Mouse (Mus musculus) C2C12 (cell line): ENCODE measurements around the gene Polr2j. TPM values are rescaled to one million over a fixed set of nuclear protein-coding genes. Genes with fewer than 3 reads are reported as not detected.
A peak's percentile ranks its signal among the peaks of the same experiment; 100 is the strongest.

Experiments
- H3K27me3 ChIP-seq: one replicate; pipeline ENCODE4 v1.6.1; 2011; ENCODE audit not compliant: control insufficient read depth, insufficient read depth, insufficient read length
- H3K36me3 ChIP-seq: one replicate; pipeline ENCODE4 v1.6.1; 2011; ENCODE audit not compliant: control insufficient read depth, insufficient read depth
- H3K4me3 ChIP-seq: one replicate; pipeline ENCODE4 v1.5.1; 2011; ENCODE audit warnings: mild to moderate bottlenecking, control low read depth; ENCODE audit not compliant: poor library complexity, insufficient read depth, severe bottlenecking
- H3K79me2 ChIP-seq: one replicate; pipeline ENCODE4 v1.6.1; 2011; ENCODE audit not compliant: control insufficient read depth, insufficient read depth
- H3K79me3 ChIP-seq: one replicate; pipeline ENCODE4 v1.6.1; 2011; ENCODE audit warnings: low read depth, control low read depth
- H3ac ChIP-seq: one replicate; pipeline ENCODE3; 2011; ENCODE audit warnings: low read depth; ENCODE audit not compliant: control insufficient read depth, insufficient read length
- CEBPB ChIP-seq: IDR thresholded peaks from one replicate; pipeline ENCODE4 v1.6.1; 2011; ENCODE audit warnings: low read depth, mild to moderate bottlenecking, control low read depth, moderate library complexity
- CTCF ChIP-seq: IDR thresholded peaks from one replicate; pipeline ENCODE4 v1.5.1; 2011; ENCODE audit not compliant: control insufficient read depth, insufficient read depth, insufficient read length
- FOSL1 ChIP-seq: IDR thresholded peaks from one replicate; pipeline ENCODE4 v1.8.0; 2011; ENCODE audit warnings: mild to moderate bottlenecking, low read length; ENCODE audit not compliant: poor library complexity, insufficient read depth, severe bottlenecking
- MAX ChIP-seq: IDR thresholded peaks from one replicate; pipeline ENCODE4 v1.6.1; 2011; ENCODE audit warnings: mild to moderate bottlenecking, control low read depth
- MYOD1 ChIP-seq: IDR thresholded peaks from one replicate; pipeline ENCODE4 v1.6.1; 2011; ENCODE audit warnings: low read depth; ENCODE audit not compliant: control insufficient read depth, insufficient read length
- MYOG ChIP-seq: IDR thresholded peaks from one replicate; pipeline ENCODE4 v1.6.1; 2011; ENCODE audit not compliant: control insufficient read depth, insufficient read length; ENCODE audit errors: extremely low read depth
- USF1 ChIP-seq: IDR thresholded peaks from one replicate; pipeline ENCODE4 v1.6.1; 2011; ENCODE audit warnings: low read depth, mild to moderate bottlenecking, control low read depth, moderate library complexity
- polyA plus RNA-seq: library from polyadenylated mRNA; unstranded; fragments of >200 nt; fragmentation: generic; extraction: Trizol; gene quantifications from one replicate; pipeline ENCODE4 v1.2.1, GENCODE M21; 2012; ENCODE audit warnings: missing spikeins

The Polr2j gene
- polyA plus RNA-seq, 1 experiment, result 206 TPM

DNA sequence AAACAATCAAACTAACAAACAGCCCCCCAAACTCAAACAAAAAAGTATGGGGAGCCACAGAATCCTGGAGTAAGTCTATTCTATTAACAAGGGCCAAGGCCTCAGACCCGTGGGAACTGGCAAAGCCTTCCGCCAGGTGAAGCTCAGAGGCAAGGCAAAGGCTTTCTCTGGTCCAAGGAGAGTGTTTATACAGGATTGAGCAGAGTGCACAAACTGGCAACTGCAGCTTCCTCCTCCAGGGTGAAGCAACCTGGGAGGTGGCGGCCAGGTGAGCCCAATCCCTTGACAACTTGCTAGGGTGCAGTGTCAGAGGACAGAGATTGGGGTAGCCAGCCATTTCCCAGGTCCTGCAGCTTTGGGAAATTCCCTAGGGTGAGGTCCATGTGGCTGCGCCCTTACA is 50.9 kb downstream of the Polr2j start:
- Histone ChIP-seq H3K36me3 (peaks cover 45% of the 10 kb centered on the region), H3K27me3 (no peaks in the 10 kb centered on the region), H3K79me2 (peaks cover 47% of the 10 kb centered on the region), H3K4me3 (no peak overlapping the region), H3ac (no peak overlapping the region), H3K79me3 (peaks cover 21% of the 10 kb centered on the region)
- TF ChIP-seq FOSL1 (no peak), CTCF (no peak), MYOG (no peak), USF1 (no peak), MAX (no peak), MYOD1 (no peak), CEBPB (no peak)

DNA sequence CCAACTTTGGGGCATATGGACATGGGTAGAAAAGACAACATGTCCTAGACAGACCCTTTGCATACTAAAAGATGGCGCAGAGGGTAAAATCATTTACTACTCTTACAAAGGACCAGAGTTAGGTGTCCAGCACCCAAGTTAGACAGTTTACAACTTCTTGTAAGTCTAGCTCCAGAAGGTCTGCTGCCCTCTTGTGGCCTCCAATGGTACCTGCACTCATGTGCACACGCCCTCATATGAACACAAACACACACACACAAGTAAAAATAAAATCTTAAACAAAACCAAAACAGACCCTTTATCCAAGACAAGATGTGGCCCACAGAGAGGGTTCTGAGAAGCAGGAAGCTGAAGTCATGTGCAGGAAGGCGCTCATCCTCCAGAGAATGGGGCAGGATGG is 51.6 kb downstream of the Polr2j start:
- Histone ChIP-seq H3K4me3 (no peak overlapping the region), H3K27me3 (no peaks in the 10 kb centered on the region), H3K79me2 (peaks cover 47% of the 10 kb centered on the region), H3K36me3 (peaks cover 44% of the 10 kb centered on the region), H3ac (no peak overlapping the region), H3K79me3 (peaks cover 21% of the 10 kb centered on the region)
- TF ChIP-seq CTCF (no peak), FOSL1 (no peak), CEBPB (no peak), MYOD1 (no peak), USF1 (no peak), MAX (no peak), MYOG (no peak)

DNA sequence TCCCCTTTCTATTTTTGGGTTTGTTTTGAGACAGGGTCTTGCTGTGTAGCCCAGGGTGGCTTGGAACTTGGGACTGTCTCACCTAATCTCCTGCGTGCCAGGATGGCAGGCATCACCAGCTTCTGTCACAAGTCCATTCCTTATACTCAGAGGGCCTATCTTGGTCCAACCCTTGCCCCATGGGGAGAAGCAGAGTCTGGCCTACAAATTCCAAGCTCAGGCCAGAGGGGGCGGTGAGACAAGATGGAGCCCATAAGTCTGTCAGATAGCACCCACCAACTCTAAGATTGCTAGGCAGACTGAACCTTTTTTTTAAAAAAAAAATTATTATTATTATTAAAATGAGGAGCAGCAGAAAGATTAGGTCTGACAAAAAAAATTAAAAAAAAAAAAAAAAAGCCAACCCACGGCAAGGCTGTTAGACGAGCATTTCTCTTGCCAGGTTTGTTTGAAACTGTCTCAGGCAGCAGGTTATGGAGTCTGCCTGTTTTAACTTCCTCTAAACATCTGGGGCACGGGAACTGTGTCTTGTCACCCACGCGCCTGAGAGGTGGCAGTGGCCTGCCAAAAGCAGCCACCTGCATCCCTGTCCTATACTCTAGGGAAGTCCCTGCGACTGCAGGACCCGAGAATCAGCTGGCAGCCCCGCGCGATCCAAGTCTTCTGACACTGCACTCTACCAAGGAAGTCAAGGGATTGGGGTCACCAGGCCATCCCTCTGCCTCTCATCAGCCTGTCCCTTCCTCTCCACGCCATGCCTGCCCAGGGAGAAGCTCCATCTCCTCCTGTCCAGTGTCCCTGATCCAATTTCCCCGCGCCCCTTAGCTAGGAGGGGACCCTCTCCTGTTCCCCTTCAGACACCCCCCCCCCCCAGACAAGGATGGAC is 53.4 kb downstream of the Polr2j start:
- no peaks in the 10 kb centered on the region for H3K27me3 ChIP-seq
- H3K79me2 ChIP-seq, result peaks cover 47% of the 10 kb centered on the region
- TF ChIP-seq MYOG (no peak), CTCF (no peak), MAX (no peak), FOSL1 (no peak), CEBPB (no peak), USF1 (no peak), MYOD1 (no peak)
- H3K36me3 ChIP-seq, result peaks cover 32% of the 10 kb centered on the region
- H3K4me3 ChIP-seq, result peak overlapping the region; percentile 63
- H3ac ChIP-seq, result peak overlapping the region; percentile 89
- peaks cover 21% of the 10 kb centered on the region for H3K79me3 ChIP-seq

DNA sequence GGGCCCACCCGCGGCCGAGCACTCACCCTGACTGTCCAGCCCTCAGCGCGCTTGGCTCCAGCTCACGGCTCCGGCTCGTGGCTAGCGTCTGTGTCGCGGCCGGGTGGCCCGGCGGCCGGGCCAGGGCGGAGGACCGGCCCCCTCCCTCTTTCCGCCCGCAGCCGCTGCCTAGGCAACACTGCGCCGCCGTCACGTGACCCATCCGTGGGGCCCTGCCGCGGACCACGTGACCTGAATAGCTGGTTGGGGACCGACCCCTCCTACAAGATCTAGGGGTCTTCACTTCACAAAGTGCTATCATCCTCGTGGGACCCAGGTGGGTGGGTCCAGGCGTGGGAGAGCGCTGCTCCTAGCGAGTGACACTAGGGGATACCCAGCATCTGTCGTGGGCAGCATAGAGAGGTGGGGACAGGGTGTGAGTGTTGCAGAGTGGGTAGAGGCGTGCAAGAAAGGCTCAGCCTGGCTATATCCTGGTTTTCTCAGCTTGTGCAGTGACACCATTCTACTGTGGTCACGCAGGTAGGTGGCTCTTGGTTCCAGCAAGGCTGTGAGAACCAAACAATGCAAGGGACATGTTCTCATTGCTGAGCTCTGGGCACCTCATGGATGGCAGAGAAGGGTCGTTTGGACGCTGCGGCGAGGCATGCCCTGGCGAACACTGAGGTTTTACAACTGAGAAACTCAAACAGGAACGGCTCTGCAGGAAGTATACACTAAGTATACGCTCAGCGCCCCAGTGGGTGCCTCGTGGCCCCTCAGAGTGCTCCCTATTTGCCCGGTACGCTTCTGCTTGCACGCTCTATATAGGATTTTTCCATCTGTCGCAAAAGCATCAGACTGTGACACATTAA is 54.3 kb downstream of the Polr2j start, which contains the start of gene Orai2:
TSS of gene Orai2 (minus strand) at position 202 of the 851 bp plus-strand sequence.
- H3K79me3 ChIP-seq, result peaks cover 21% of the 10 kb centered on the region
- H3K4me3 ChIP-seq, result peak within 1 kb of the TSS; percentile 63
- peaks cover 24% of the 10 kb centered on the region for H3K36me3 ChIP-seq
- TF ChIP-seq FOSL1 (no peak), USF1 (peak; percentile 97)
- H3K27me3 ChIP-seq, result no peaks in the 10 kb centered on the region
- H3K79me2 ChIP-seq, result peaks cover 46% of the 10 kb centered on the region
- peak within 1 kb of the TSS; percentile 89 for H3ac ChIP-seq

DNA sequence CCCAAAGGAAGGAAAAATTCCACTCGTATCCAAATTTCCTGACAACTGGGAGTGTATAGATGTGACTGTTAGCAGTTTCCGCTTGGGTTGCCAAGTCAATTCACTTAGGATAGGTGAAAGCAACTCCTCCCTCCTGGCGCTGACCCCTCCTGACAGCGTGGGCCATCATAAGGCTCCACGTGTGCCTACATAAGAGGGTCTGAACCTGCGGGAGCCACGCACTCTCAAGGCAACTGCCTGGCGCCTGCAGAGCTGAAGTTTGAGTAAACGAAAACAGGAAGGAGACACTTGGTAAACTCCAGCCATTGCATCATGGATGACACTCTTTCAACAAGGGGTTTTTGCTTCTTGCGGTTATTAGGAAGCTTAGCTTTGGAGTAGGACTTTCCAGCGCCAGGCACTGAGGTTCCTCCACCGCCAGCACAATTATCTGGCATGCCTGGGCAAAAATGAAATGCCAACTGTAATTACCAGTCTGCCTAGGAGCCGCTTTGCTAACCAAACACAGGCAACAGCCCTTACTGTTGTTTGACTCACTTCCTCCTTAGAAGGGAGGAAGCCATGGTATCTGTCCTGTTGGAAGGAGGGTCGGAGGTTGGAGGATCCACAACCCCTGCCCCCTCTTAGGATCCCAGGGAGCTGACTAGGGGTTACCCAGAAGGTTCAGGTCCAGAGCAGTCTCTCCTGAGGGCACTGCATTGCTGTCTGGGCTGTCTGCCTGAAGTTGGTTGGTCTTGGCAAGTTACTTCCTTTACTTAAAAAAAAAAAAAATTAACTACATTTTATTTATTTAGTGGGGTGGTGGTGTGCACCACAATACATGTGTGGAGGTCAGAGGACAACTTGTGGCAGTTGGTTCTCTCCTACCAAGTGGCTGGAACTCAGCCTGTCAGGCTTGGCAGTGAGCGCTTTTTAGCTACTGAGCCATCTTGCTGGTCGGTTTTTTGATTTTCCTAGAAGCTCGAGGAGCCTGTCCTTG is 55.2 kb downstream of the Polr2j start:
- H3K79me3 ChIP-seq, result peaks cover 19% of the 10 kb centered on the region
- peak overlapping the region; percentile 89 for H3ac ChIP-seq
- peaks cover 37% of the 10 kb centered on the region for H3K79me2 ChIP-seq
- TF ChIP-seq CTCF, result no peak
- no peak for TF ChIP-seq MAX
- no peak for TF ChIP-seq FOSL1
- TF ChIP-seq CEBPB, result peak; percentile 82
- TF ChIP-seq MYOG, result no peak
- TF ChIP-seq MYOD1, result no peak
- peak; percentile 29 for TF ChIP-seq USF1
- H3K27me3 ChIP-seq, result no peaks in the 10 kb centered on the region
- H3K4me3 ChIP-seq, result peak overlapping the region; percentile 63
- peaks cover 17% of the 10 kb centered on the region for H3K36me3 ChIP-seq
